Mouse (Mus musculus): ENCODE measurements around the gene Npepps.

- no peak for TF ChIP-seq CTCF (IDR thresholded peaks at IDR 0.05; ENCODE audit: insufficient read depth, low read depth, low read length)
- no peak for TF ChIP-seq POLR2A (IDR thresholded peaks at IDR 0.05; ENCODE audit: insufficient read depth, low read depth, low read length)
These were observed 87.9 kb downstream of the Npepps start for GRCm38 (mm10) chr11:97192621-97192951.
